Mouse (Mus musculus) frontal cortex, postnatal 25 days (tissue): Measurements from ENCODE around the gene Ctnna3.
A peak's percentile ranks its signal among the peaks of the same experiment; 100 is the strongest.

ENCODE experiments used
- DNase-seq, 2 experiments: peaks; one replicate each; pipeline ENCODE4 v3.0.0; 2022; ENCODE audit warnings: low spot score in 2 of 2

Gene Ctnna3

DNA sequence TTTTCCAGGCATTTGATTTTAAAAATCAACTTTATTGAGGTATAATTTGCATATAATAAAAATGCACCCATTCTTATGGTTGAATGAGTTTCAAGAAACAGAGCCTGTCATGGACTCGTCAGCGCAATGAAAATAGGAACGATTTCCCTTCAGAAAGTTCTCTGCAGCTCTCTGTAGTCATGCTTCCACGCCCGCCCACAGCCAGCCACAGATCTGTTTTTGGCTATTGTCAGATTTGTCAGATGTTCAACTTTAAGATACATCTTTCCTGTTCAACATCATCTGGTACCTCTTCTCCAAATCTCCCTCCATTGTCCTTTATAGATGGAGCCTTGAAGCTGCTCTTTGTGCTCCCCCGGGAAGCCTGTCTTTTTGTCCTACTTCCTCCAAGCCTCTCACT lies 280.3 kb downstream of the Ctnna3 start:
- peak; percentile 17 to 27 for DNase-seq

GRCm38 (mm10) chr10:63712530-63712929 lies 282.6 kb downstream of the Ctnna3 start:
- no peak for DNase-seq

- DNase-seq: no peak
Observed at GRCm38 (mm10) chr10:63714151-63714550, 284.3 kb downstream of the Ctnna3 start.

DNA sequence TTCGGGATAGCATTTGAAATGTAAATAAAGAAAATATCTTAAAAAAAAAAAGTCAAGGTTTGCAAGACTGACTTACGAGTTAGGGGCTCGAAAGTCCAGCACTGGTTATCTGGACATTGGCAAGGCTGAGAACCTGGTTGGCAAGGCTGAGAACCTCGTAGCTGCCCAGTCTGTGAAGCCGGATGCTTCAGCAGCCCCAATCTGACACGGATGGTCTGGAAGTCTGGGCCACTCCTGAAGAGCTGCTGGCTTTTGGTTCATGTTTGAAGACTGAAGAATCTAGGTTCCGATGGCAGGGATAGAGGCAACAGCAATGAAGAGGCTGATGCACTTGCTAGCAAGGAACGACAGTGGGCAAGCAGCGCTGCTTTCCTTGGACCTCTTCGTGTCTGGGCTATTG lies 339.0 kb downstream of the Ctnna3 start:
- DNase-seq: no peak

DNA sequence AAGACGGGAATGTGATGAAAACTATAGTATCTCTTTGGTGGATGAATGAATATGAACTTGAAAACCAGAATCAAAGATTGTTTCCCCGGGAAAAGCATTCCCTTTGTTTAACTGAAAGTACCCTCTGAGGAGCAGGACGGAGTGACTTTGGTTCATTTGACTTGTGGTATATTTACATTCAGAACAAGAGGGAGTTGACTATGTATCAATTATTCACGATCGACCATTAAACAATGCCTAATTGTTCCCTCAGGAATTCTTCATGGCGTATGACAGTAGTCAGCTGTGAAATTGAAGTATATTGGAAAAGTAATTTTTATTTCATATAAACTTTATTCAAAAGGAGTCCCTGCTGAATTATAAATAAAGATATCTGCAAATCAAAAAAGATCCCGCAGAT lies 341.8 kb downstream of the Ctnna3 start:
- no peak for DNase-seq

GRCm38 (mm10) chr10:63772074-63772473 lies 342.2 kb downstream of the Ctnna3 start:
- DNase-seq: no peak

DNA sequence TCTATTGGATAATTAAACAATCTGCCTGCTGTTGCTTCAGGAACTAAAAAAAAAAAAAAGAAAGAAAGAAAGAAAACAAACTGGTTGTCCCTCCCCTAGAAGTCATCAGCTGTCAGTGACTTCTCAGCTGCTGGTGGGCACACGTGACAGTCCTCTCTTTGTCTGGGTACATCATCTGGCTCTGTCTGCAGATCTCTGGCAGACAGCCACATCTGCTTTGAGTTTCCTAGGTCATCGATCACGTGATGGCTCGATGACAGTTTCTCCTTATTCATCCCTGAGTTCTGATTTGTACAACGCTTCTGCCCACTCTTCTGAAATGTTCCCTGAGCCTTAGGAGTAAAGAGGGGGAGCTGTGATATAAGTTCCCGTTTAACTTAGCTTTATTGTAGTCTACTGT lies 352.1 kb downstream of the Ctnna3 start:
- no peak for DNase-seq

DNA sequence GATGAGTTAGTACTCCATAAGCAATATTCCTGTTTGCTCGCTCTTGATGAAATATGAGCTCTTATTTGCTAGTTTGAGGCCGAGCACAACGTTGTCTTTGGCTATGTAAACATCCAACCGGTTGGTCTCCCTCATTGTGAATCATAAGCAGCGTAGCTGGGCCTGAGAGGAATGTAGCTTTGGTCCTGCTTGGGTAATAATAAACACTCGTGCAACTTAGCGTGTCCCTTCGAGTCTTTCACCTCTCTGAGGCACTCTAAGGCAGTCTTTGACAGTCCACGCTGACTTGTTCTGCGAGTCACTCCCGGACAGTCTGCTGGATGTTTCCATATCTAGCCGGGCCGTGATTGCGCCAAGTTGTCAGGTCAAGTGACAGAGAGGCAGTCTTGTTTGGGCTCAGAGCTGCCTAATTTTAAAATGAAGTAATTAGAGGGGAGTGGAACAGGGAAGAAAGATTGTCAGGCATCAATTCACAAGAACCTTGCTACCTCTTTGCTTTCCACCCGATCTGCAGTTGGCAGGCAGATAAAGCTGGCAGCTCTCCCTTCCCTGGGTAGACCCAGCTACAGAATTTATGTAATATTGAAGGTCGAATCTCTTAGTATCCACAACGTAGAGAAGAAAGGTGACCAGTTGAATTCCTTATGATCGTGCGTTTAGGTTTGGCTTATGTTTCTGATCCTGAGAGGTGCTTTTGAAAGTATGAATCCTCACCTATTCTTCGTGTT lies 355.1 kb downstream of the Ctnna3 start:
- no peak for DNase-seq

DNA sequence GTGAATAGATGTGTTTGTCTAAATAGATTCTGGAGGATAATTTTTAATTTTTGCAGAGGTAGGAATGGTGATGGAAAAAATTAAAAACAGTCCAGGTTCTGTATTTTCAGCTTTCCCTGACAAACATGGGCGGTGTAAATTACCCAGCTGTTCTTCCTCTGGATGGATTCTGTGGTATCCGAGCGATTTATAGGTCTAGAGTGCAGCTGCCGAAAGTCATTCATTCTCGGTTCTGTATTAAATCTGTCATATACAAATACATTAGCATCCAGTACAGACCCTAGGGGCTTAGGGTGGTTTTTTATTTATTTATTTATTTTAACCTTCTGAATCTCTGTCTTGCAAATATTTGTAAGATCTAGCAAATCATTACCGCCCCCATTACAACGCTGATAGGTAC lies 356.5 kb downstream of the Ctnna3 start:
- DNase-seq: no peak

DNA sequence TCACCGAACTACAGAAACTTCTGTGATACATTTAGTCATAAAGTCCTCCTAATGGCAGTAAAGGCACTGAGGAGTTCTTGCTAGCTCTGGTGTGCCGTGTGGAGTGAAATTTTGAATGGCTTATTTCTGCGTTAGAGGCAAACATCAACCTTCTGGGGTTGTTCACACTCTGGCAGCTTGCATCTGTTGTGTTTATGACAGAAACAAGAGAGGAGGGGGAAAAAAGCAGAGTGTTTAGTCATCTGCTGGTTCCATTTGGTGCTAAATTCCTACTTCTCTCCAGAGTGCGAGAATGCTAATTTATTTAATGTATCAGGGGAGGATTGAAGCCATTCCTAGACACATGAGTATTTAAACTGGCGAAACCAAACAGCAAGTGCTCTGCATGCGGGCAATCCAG lies 374.0 kb downstream of the Ctnna3 start:
- DNase-seq: no peak

DNA sequence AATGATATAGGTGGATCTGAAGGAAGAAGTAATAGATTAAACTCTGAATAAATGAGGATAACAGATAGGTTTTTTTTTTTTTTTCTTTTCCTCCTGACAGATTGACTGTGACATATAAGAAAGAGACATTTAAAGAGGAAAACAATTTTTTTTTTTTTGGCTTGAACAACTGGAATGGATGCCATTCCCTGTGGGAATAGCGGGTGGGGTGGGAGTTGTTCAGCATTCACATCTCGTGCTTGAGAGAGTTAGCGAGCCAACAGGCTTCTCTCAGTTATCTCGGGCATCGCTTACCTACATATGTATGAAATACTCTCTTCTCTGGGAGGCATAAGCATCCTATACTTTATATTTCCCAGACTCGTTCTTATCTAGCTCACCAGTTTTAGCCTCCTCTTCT lies 375.7 kb downstream of the Ctnna3 start:
- no peak for DNase-seq

DNA sequence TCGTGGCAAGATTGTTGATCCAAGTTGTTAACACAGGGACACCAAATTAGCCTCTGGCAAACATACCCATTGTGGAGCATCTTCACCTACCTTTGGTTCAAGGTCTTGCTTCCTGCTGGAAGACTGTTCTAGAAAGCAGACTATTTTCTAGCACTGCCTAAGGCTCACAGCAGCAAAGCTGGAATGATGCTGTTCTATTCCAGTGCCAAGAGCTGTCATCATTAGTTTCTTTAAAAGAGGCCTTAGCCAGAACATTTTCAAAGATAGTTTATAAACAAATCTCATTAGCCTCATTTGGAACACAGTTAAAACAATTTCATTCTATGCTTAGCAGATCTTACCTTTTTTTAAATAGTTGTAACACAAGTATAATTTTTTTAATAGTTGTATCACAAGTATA lies 376.4 kb downstream of the Ctnna3 start:
- no peak for DNase-seq

DNA sequence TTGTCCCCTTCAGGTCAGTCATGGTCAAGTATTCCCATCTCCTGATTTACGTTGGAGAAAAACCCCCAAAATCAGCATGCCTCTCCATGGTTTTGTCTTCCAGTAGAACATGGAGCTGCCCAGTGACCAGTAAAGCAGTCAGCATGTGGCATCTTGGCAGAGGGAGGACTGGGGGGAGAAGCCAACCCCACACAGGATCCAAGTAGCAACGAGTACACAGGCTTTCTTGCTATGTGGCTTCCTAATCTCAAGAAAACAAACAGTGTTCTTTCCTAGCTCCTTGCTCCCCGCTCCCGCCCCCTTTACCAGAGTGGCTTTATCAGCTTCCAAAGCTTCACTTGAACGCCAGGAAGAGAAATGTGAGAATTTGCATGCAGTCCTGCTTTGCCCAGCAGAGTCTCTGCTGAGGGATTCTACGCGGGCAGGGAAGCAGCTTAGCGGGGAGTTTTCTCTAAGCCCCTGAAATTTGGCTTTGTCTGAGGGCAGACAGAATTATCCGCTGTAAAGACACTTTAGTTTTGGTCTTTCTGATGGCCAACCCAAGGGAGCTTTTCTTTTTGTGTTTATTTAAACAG lies 380.2 kb downstream of the Ctnna3 start:
- DNase-seq: no peak

DNA sequence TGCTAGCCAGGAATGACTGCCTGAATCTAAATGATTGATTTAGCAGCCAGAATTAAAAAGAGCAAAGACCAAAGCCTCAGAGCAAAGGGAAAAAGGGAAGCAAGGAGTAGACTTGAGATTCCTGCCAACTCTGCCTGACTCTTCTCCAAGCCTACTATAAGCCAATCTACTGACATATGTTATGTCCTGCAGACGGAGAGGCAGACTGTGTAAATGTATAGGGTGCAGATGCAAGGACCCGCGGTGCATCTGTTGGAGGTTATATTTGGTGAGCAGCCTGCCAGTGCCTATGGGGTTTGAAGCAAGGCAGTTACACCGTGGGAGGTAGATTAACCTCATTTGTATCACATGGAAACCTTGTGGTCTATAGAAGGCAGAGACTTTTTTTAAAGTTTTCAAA lies 409.1 kb downstream of the Ctnna3 start:
- DNase-seq: peak; percentile 4 to 12

GRCm38 (mm10) chr10:63851946-63852345 lies 422.0 kb downstream of the Ctnna3 start:
- DNase-seq: no peak

DNA sequence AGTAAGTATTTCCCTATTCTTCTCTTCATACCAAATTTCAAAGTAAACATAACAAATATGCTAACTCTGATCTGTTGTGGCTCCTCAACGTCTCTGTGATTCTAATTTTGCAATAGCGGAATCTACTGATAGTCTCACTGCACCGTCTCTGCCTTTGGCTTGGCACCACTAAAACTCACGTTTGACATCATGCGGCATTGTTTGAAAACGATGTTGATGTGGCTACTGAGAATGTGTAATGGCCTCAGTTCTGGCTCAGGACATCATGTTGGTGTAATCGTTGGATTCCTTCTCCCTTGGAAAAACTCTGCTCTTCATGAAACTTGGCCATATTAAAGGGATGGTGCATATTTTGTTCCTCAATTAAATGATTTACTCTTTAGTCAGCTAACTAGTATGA lies 439.2 kb downstream of the Ctnna3 start:
- DNase-seq: no peak

GRCm38 (mm10) chr10:63880462-63880903 lies 450.6 kb downstream of the Ctnna3 start:
- no peak for DNase-seq

GRCm38 (mm10) chr10:63886449-63887088 lies 456.7 kb downstream of the Ctnna3 start:
- DNase-seq: no peak

- DNase-seq: no peak
Observed at GRCm38 (mm10) chr10:63894612-63895011, 464.7 kb downstream of the Ctnna3 start.

DNA sequence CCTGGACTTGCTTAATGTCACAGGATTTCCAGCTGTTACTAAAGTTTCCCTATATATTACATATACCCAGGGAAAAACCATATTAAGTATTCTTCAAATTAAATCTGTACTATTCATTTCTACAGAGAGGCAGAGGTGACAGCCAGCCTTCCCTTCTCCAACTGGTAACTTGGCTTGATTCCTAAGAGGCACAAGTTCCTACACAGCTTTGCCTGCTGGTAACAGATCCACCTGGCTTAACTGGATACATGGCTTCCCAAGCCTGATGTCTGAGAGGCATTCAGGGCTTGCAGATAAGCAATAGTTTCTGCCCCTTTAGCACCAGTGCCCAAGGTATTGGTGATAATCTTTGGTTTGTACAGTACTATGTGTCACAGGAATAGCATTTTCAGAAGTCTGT lies 470.0 kb downstream of the Ctnna3 start:
- no peak for DNase-seq

GRCm38 (mm10) chr10:63908878-63909277 lies 479.0 kb downstream of the Ctnna3 start:
- DNase-seq: no peak

DNA sequence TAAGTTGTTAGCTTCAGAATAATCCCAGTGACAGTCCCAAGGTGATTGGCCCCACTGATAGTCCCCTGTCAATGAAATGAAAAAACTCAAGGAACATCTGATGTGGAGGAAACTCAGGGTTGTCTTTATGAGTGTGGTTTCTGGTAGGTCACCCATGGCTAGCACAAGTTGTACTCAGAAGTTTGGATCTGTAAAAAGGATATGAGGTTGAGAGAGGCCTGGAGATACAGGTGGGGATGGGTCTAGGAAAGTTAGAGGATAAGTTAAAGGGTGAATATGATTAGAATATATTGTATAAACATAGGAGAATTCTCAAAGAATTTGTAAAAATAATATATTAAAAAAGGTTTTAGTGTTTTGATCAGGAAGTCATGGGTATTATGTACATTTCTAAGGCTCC lies 497.4 kb downstream of the Ctnna3 start, which contains the start of gene Gm10118:
TSS of gene Gm10118 (minus strand) at position 101 of the 400 bp plus-strand sequence.
- DNase-seq: no peak

- no peak for DNase-seq
Observed at GRCm38 (mm10) chr10:63933946-63934345, 504.0 kb downstream of the Ctnna3 start.
